Mouse (Mus musculus): ENCODE measurements around the gene Reg3a. TPM values are rescaled to one million over a fixed set of nuclear protein-coding genes. Genes with fewer than 3 reads are reported as not detected.
A peak's percentile ranks its signal among the peaks of the same experiment; 100 is the strongest.

Reg3a gene
- polyA plus RNA-seq (2012; rRNA removed): 0.09 TPM in 1 of 2 replicates, not detected in the other
- polyA plus RNA-seq (2014; fragmentation: Nextera tagmentation; extraction: Ambion mirVana): not detected in 2 replicates

- no peak for TF ChIP-seq POLR2A (IDR thresholded peaks at IDR 0.05; ENCODE audit: borderline replicate concordance, extremely low read depth, insufficient read depth, insufficient read length)
- Histone ChIP-seq H3K9me3 (ENCODE audit: control insufficient read depth, low read length) (no peaks in the 10 kb centered on the region), H3K36me3 (ENCODE audit: control insufficient read depth, insufficient read depth, low read length) (no peaks in the 10 kb centered on the region), H3K9ac (ENCODE audit: low read depth, low read length, severe bottlenecking) (no peak within 1 kb of the TSS), H3K4me3 (replicated peaks; ENCODE audit: low read length) (no peak within 1 kb of the TSS), H3K27me3 (ENCODE audit: control insufficient read depth, insufficient read depth, low read length) (no peaks in the 10 kb centered on the region), H3K27ac (replicated peaks; ENCODE audit: low read depth, low read length) (no peak within 1 kb of the TSS), H3K4me2 (replicated peaks; ENCODE audit: low read depth, low read length, severe bottlenecking) (no peak within 1 kb of the TSS), H3K4me1 (ENCODE audit: control insufficient read depth, insufficient read depth, low read length) (no peaks in the 10 kb centered on the region)
- DNase-seq (ENCODE audit: low spot score) (no peak), ATAC-seq (ENCODE audit: low FRiP score, low read depth) (no peak)
Observed at GRCm38 (mm10) chr6:78380409-78380808, at the start of gene Reg3a. Reg3a (plus strand) TSS chr6:78380709.

- Histone ChIP-seq H3K27me3 (ENCODE audit: control insufficient read depth, insufficient read depth, low read length) (no peaks in the 10 kb centered on the region), H3K36me3 (ENCODE audit: control insufficient read depth, insufficient read depth, low read length) (no peaks in the 10 kb centered on the region), H3K4me1 (ENCODE audit: control insufficient read depth, insufficient read depth, low read length) (no peaks in the 10 kb centered on the region), H3K4me3 (replicated peaks; ENCODE audit: low read length) (no peak overlapping the region), H3K27ac (replicated peaks; ENCODE audit: low read depth, low read length) (no peak overlapping the region), H3K9me3 (ENCODE audit: control insufficient read depth, low read length) (no peaks in the 10 kb centered on the region), H3K4me2 (replicated peaks; ENCODE audit: low read depth, low read length, severe bottlenecking) (no peak overlapping the region), H3K9ac (ENCODE audit: low read depth, low read length, severe bottlenecking) (no peak overlapping the region)
- ATAC-seq (ENCODE audit: low FRiP score, low read depth) (no peak), DNase-seq (ENCODE audit: low spot score) (peak; percentile 30)
- WGBS: 39% methylated on average over 7 of the region's 7 CpGs
- TF ChIP-seq POLR2A (IDR thresholded peaks at IDR 0.05; ENCODE audit: borderline replicate concordance, extremely low read depth, insufficient read depth, insufficient read length): no peak
Observed at GRCm38 (mm10) chr6:78331919-78332569, 48.5 kb upstream of the Reg3a start.

- Histone ChIP-seq H3K36me3 (ENCODE audit: control insufficient read depth, insufficient read depth, low read length) (no peaks in the 10 kb centered on the region), H3K27ac (replicated peaks; ENCODE audit: low read depth, low read length) (no peak overlapping the region), H3K27me3 (ENCODE audit: control insufficient read depth, insufficient read depth, low read length) (no peaks in the 10 kb centered on the region), H3K9ac (ENCODE audit: low read depth, low read length, severe bottlenecking) (no peak overlapping the region), H3K9me3 (ENCODE audit: control insufficient read depth, low read length) (no peaks in the 10 kb centered on the region), H3K4me1 (ENCODE audit: control insufficient read depth, insufficient read depth, low read length) (no peaks in the 10 kb centered on the region), H3K4me3 (replicated peaks; ENCODE audit: low read length) (no peak overlapping the region), H3K4me2 (replicated peaks; ENCODE audit: low read depth, low read length, severe bottlenecking) (no peak overlapping the region)
- no peak for ATAC-seq (ENCODE audit: low FRiP score, low read depth)
- TF ChIP-seq POLR2A (IDR thresholded peaks at IDR 0.05; ENCODE audit: borderline replicate concordance, extremely low read depth, insufficient read depth, insufficient read length): no peak
- DNase-seq (ENCODE audit: low spot score): no peak
Observed at GRCm38 (mm10) chr6:78340296-78340695, 40.2 kb upstream of the Reg3a start.

- no peaks in the 10 kb centered on the region for H3K9me3 ChIP-seq (ENCODE audit: control insufficient read depth, low read length)
- no peaks in the 10 kb centered on the region for H3K27me3 ChIP-seq (ENCODE audit: control insufficient read depth, insufficient read depth, low read length)
- no peaks in the 10 kb centered on the region for H3K4me1 ChIP-seq (ENCODE audit: control insufficient read depth, insufficient read depth, low read length)
- H3K27ac ChIP-seq (replicated peaks; ENCODE audit: low read depth, low read length): no peak overlapping the region
- TF ChIP-seq POLR2A (IDR thresholded peaks at IDR 0.05; ENCODE audit: borderline replicate concordance, extremely low read depth, insufficient read depth, insufficient read length): no peak
- no peak for ATAC-seq (ENCODE audit: low FRiP score, low read depth)
- H3K4me3 ChIP-seq (replicated peaks; ENCODE audit: low read length): no peak overlapping the region
- H3K36me3 ChIP-seq (ENCODE audit: control insufficient read depth, insufficient read depth, low read length): no peaks in the 10 kb centered on the region
- 58% methylated on average over 2 of the region's 2 CpGs for WGBS
- no peak overlapping the region for H3K9ac ChIP-seq (ENCODE audit: low read depth, low read length, severe bottlenecking)
- H3K4me2 ChIP-seq (replicated peaks; ENCODE audit: low read depth, low read length, severe bottlenecking): no peak overlapping the region
- DNase-seq (ENCODE audit: low spot score): no peak
Observed at GRCm38 (mm10) chr6:78341689-78342088, 38.8 kb upstream of the Reg3a start.

GRCm38 (mm10) chr6:78361971-78362563 lies 18.4 kb upstream of the Reg3a start:
- DNase-seq (ENCODE audit: low spot score): no peak
- TF ChIP-seq POLR2A (IDR thresholded peaks at IDR 0.05; ENCODE audit: borderline replicate concordance, extremely low read depth, insufficient read depth, insufficient read length): no peak
- Histone ChIP-seq H3K27me3 (ENCODE audit: control insufficient read depth, insufficient read depth, low read length) (no peaks in the 10 kb centered on the region), H3K4me1 (ENCODE audit: control insufficient read depth, insufficient read depth, low read length) (no peaks in the 10 kb centered on the region), H3K36me3 (ENCODE audit: control insufficient read depth, insufficient read depth, low read length) (no peaks in the 10 kb centered on the region), H3K27ac (replicated peaks; ENCODE audit: low read depth, low read length) (no peak overlapping the region), H3K4me3 (replicated peaks; ENCODE audit: low read length) (no peak overlapping the region), H3K4me2 (replicated peaks; ENCODE audit: low read depth, low read length, severe bottlenecking) (no peak overlapping the region), H3K9ac (ENCODE audit: low read depth, low read length, severe bottlenecking) (no peak overlapping the region), H3K9me3 (ENCODE audit: control insufficient read depth, low read length) (no peaks in the 10 kb centered on the region)
- no peak for ATAC-seq (ENCODE audit: low FRiP score, low read depth)
- WGBS: 54% methylated on average over 2 of the region's 2 CpGs

Data from limb, embryonic 14.5 days (tissue).